Mouse (Mus musculus) gastrocnemius, postnatal 14 days (tissue): Measurements from ENCODE around the gene Ghitm. TPM values are rescaled to one million over a fixed set of nuclear protein-coding genes. Genes with fewer than 3 reads are reported as not detected.

ENCODE experiments used
- DNase-seq: peaks from one replicate; pipeline ENCODE4 v3.0.0; 2021; ENCODE audit warnings: mixed read lengths
- intact Hi-C: fragments of 180-260 bp; cut with DNase I; formaldehyde crosslinking; loops from one replicate; pipeline ENCODE4 v1.15.1; 2025; ENCODE audit warnings: low total_unique reads
- total RNA-seq, 2 experiments: library from RNA; stranded (reverse); gene quantifications; 2 replicates each; pipeline ENCODE4 v1.2.3; 2021

The Ghitm gene
- total RNA-seq, 2 experiments from 2014 or later = 262 to 295 TPM

- intact Hi-C loops = no loop called here
- no peak for DNase-seq
These were observed 25.6 kb downstream of the Ghitm start for GRCm38 (mm10) chr14:37109460-37109859.

GRCm38 (mm10) chr14:37105846-37106245, 29.2 kb downstream of the Ghitm start:
- intact Hi-C loops = no loop called here
- no peak for DNase-seq

- DNase-seq = no peak
- intact Hi-C loops = no loop called here
These were observed 30.3 kb downstream of the Ghitm start for GRCm38 (mm10) chr14:37104747-37105146.

DNA sequence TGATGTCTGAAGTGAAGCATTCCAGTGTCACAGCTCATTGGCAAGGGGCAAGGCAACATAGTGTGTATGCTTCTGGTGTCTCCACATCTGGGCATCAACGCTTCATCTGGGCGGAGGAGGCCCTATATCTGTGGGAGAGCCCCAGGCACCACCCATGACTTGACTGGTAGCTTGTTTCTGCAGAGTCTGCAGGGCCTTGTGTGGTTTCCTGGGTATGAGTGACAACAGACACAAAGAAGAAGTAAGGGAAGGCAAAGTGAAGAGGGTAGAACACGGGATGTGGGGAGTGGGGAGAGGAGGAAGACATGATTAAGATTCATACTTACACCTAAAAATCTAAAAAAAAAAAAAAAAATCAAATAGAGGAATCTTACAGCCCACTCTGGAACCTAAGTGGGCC, 32.6 kb downstream of the Ghitm start:
- intact Hi-C loops = no loop called here
- no peak for DNase-seq

GRCm38 (mm10) chr14:37101531-37101930, 33.5 kb downstream of the Ghitm start:
- intact Hi-C loops = no loop called here
- no peak for DNase-seq

GRCm38 (mm10) chr14:37097956-37098530, 37.0 kb downstream of the Ghitm start, which contains the start of gene Cdhr1:
Gene Cdhr1, minus strand, starts transcription at chr14:37098347.
- DNase-seq = no peak
- intact Hi-C loops = no loop called here

DNA sequence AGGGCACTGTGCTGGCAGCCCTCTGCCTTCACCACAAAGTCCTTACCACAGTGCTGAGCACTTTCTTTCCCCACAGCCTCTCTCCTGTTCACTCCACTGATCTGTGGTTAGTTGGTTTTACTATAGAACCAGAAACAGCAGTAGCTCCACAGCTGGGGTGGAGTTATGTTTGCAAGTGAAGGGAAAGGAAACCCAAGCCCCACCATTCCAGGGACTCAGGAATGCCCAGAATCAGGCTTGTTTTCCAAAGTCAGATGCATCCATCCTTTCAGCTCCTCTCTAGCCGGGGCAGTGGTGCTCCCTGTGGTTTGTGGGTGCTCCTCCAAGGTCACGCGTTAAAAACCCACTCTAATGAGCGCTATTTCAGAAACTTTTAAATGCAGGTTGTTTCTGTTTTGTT, 39.5 kb downstream of the Ghitm start:
- DNase-seq = no peak
- intact Hi-C loops = no loop called here

- DNase-seq = no peak
- intact Hi-C loops = no loop called here
These were observed 40.6 kb downstream of the Ghitm start for GRCm38 (mm10) chr14:37094436-37094835.

DNA sequence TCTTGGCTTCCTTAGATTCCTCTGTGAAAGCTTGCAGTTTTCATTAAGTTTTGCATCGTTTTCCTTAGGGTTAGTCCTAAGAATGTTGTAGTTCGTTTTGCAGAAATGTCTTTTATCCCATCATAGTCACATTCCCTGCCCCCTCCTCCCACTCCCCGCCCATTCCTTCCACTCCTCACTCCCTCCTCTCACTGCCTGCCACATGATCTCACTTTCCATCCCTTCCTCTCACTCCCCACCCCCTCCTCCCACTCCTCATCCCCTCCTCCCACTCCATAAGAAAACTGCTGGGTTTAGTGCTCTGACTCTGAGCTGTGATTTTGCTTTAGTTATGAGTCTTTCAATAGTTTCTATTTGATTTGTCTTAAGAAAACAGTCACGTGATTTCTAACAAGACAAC, 51.3 kb downstream of the Ghitm start:
- intact Hi-C loops = no loop called here
- DNase-seq = no peak

DNA sequence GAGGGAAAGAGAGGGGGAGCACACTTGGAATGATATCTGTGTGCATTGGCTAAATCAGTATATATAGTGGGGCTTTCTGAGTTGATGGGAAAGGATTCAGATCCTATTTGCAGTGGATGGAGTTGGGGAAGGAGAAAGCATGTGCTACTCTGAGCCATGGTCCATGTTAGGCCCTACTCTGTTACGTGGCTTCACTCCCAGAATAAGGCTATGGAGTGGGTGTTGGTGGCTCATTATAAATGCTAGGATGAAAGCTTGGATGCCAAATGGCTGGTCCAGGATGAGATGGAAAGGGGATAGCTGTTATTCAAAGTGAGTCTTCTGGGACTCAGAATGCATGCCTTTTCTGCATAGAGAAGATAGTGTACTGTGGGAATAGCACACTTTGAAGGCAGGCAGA, 54.3 kb downstream of the Ghitm start:
- intact Hi-C loops = no loop called here
- no peak for DNase-seq

Other genes starting within 250 kb of the Ghitm start
- 10 to 100 TPM; 61.0 to 66.0 TPM for gene Ccser2, start 166.5 kb downstream of the Ghitm start, total RNA-seq
- under 1 TPM; 0.29 to 0.37 TPM for gene Rgr, start 86.3 kb downstream of the Ghitm start, total RNA-seq
- gene Lrit1, start 80.4 kb downstream of the Ghitm start, total RNA-seq = not detected
- gene Lrit2, start 67.3 kb downstream of the Ghitm start, total RNA-seq = not detected
- gene Cdhr1, start 36.9 kb downstream of the Ghitm start, total RNA-seq = not detected
- under 1 TPM in 1 of 2 experiments, not detected in 1; 0.47 TPM for gene 2610528A11Rik, start 21.2 kb downstream of the Ghitm start, total RNA-seq